Mouse (Mus musculus) stomach, postnatal 0 days (tissue): ENCODE results near the gene Fars2.

Experiments used
- CTCF ChIP-seq: IDR thresholded peaks from 2 replicates; pipeline ENCODE4 v1.5.1; 2016; ENCODE audit warnings: antibody characterized with exemption, low read depth, mild to moderate bottlenecking, moderate library complexity
- EP300 ChIP-seq: optimal IDR thresholded peaks from 2 replicates; pipeline ENCODE3; 2016; ENCODE audit warnings: antibody characterized with exemption

DNA sequence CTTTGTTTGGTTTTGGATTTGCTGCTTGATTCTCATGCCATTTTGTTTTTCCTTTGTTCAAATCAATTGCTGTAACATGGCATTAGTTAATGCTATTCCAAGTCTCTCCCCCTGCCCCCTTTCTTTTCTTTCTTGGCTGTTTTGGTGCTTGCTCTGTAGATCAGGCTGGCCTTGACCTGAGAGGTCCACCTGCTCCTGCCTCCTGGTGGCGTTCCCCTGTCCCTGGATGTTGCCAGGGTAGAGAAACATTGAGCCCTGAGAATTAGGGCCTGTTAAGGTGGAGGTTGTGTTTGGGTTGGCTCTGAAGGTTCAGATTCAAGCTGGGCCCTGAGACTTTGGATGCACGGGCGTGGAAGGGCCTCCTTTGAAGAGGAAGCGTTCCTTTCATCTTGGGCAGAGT lies 2.5 kb downstream of the Fars2 start:
- TF ChIP-seq CTCF (no peak; the same call in 1 of the 2 replicates), EP300 (no peak)
